Mouse (Mus musculus) naive thymus-derived CD4-positive, alpha-beta T cell, adult 2 months (primary cell): Measurements from ENCODE around the gene Grwd1.

ENCODE experiments used
- DNase-seq: peaks from one replicate; pipeline ENCODE4 v3.0.0-alpha.2; 2011; ENCODE audit warnings: low read depth

The Grwd1 gene

GRCm38 (mm10) chr7:45842950-45843744, 12.4 kb upstream of the Grwd1 start:
- no peak for DNase-seq

DNA sequence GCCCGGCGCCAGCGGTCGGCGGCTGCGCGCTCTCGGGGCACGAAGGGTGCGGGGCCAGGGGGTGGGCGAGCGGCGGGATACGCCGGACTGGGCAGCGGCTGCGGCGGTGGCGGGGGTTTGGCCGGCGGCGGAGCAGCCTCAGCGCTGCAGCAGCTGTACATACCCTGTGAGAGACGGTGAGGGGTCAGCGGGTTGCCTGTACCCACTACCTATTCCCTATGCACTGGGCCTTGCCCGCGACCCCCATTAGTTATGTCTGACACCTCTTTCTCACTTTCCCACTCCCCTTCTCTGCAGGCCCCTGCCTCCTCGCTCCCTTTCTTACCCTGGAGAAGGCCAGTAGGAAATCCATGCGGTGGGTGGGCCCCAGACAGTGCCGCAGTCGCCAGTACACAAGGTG, 3.2 kb upstream of the Grwd1 start:
- DNase-seq = no peak

DNA sequence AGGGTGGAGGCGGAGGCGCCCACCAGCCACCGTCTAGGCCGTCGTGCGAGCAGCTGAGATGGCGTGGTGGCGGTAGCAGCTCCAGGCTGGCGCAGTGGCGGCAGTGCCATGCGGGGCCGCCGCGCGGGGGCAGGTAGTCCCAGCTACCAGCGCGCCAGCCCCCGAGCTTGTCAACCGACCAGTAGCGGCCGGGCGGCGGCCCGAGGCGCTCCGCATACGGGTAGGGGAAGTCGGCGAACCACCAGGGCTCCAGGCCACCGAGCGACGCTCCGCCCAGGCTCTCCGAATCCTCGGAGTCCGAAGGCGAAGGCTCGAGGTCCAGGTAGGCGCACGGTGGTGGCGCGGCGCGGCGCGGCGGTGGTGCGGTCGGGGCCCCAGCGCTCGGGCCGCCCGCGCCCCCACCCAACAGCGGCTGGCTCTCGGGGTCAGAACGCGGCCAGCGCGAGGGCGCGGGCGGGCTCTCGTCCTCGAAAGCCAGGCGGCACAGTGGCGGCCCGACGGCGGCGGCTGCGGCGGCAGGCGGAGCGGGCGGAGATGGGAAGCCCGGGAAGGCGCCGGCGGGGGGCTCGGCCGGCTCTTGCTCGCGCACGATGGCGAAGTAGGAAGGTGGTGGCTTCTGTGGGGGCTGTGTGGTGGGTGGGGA, 2.5 kb upstream of the Grwd1 start:
- DNase-seq = peak; percentile 28

- DNase-seq = no peak
These were observed 1.7 kb upstream of the Grwd1 start for GRCm38 (mm10) chr7:45832428-45832827.

GRCm38 (mm10) chr7:45831128-45831525, 383 bp upstream of the Grwd1 start:
- no peak for DNase-seq

GRCm38 (mm10) chr7:45826631-45827030, 4.1 kb downstream of the Grwd1 start:
- no peak for DNase-seq

DNA sequence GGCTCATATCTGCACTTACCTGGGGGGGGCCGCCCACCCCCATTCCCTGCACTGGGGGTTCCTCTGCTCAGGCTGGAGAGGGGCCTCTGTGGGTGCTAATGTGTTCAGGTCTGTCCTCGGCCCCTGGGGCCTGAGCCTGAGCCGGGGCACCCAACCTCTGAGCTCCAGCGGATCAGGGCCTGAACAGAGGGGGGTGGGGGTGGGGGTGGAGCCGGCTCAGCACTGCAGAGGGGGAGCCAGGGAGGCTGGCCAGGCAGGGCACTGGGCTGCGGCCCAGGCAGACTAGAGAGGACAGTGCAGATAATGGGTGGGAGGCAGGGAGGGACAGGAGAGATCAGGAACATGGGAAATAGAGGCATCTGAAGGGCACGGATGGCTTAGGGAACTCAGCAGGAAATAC, 6.1 kb downstream of the Grwd1 start, which contains the start of gene Kcnj14:
Gene Kcnj14 (minus strand): TSS at position 185 of the 400 bp plus-strand sequence.
- DNase-seq = no peak

- no peak for DNase-seq
These were observed 9.8 kb downstream of the Grwd1 start for GRCm38 (mm10) chr7:45820913-45821312.

GRCm38 (mm10) chr7:45819843-45820242, 10.9 kb downstream of the Grwd1 start:
- DNase-seq = no peak

GRCm38 (mm10) chr7:45815984-45816351, 14.8 kb downstream of the Grwd1 start:
- no peak for DNase-seq

DNA sequence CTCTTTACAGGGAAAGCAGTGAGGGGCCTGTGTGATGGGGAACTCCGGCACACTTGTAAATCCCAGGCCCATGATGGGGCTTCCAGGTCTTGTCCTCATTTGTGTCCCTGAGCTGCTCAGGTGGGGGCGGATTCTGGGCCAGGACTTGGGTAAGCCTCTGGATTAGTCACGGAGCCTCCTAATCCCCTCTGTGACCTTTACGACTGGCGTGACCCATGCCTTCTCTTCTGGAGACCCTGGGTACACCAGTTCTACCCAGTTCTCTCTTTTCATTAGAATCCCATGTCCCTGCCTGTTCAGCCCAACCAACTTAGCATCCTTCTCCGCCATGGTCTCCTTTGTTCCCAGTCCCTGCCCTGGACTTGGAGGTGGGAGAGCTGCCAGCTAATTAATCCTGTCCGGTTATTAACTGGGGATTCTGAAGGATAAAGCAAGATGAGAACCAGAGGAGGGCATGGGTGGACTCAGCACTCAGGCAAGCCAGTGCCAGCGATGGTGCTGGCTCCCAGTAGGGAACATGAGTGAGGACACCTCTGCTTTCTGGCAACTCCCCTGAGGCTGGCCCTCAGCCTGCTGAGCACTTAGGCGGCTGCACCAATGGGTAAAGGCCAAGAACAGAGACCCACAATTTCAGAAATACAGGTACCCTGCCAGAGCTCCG, 15.3 kb downstream of the Grwd1 start:
- no peak for DNase-seq

DNA sequence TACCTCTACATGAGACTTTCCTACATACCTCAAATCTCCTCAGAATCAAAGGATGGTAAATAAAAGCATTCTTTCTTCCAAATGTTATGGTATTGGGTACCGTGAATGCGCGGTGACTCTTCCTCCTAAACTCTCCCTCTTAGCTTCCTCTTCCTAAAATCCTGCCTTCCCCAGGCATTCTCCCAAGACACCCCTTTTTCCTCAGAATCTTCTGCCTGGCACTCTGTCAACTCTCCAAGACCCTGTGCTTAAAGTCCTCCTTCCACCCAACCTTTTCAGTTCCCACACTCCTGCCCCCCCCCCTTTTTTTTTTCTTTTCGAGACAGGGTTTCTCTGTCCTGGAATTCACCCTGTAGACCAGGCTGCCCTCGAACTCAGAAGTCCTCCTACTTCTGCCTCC, 15.9 kb downstream of the Grwd1 start:
- no peak for DNase-seq

DNA sequence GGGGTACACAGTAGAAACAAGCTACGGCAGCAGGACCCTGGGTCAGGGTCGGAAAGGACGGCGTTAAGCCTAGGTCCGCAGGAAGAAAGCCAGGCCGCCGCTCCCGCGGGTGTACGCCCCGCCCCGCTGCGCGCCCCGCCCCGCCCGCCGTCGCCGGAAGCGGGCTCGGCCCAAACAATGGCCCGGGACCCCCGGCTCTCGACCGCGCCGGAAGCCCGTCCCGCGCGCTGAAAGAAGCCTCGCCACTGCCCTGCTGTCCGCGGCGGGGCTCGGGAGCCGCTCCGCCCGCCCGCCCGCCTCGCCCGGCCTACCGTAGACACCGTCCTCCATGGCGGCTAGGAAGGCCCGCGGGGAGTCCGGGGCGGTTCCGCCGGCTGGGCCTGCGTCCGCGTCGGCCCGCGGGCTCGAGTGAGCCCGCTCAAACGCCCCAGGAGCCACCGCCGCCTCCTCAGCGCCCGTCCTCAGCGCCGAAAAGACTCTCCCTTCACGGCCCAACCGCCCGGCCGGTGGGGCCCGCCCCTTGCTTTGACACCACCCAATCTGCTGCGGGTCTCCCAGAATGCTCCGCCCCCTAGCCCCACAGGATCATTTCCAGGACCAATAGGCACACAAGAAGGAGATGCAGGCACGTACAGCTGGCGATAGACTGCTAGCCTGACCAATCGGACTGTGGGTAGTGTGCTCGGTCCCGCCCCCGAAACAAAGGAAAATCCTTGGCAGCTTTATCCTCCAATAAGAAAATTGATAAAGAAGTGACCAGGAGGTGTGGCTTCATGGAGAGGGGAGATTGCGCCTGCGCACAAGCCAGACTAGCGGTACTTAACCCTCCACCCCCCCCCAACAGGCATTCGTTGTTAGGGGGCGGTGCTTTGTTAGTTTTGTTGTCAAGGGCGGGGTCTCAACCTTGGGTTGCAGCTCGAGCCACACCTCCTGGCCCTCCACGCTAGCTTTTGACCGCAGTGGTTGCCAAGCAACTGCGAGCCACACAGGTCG, 16.7 kb downstream of the Grwd1 start, which contains the start of gene Cyth2:
Gene Cyth2 (minus strand): TSS at position 795 of the 993 bp plus-strand sequence.
- DNase-seq = peak; percentile 100

- DNase-seq = no peak
These were observed 17.8 kb downstream of the Grwd1 start for GRCm38 (mm10) chr7:45812921-45813320.

GRCm38 (mm10) chr7:45809276-45810075, 21.3 kb downstream of the Grwd1 start:
- no peak for DNase-seq

GRCm38 (mm10) chr7:45808471-45808870, 22.3 kb downstream of the Grwd1 start:
- no peak for DNase-seq

- no peak for DNase-seq
These were observed 24.8 kb downstream of the Grwd1 start for GRCm38 (mm10) chr7:45805941-45806340.

DNA sequence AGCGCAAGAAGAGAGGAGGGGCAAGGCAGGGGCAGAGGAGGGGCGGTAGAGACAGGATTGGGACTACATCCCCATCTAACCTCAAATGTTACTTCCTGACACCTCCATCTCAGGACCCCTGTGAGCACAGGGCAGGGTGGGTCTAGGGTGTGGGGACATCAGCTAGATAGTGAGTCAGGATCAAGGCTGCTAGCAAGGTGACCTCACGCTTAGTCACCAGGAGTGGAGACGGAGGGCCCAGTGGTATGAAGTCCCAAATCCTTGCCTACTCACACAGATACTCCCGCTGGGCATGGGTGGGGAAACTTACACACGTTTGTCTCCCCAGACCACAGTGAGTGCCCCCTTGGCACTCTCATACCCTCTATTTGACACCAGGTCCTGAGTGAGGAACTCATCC, 28.2 kb downstream of the Grwd1 start:
- DNase-seq = no peak

DNA sequence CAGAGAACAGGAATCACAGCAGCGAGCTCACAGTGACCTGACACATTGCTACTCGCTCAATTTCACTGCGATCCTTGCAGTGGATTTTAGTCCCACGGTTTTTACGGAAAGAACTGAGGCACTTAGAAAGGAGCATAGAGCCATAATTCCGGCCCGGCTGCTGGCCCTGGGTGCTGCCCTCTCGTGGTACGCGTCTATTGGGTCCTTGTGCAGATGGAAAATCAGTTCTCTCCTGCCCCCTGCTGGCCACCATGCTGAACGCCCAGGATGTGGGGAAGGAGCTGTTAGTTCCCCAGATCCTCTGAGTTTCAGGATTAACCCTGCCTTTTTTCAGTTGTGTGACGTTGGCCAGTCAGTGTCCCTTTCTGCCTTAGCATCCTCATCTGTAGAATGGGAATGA, 29.4 kb downstream of the Grwd1 start:
- DNase-seq = peak; percentile 96

DNA sequence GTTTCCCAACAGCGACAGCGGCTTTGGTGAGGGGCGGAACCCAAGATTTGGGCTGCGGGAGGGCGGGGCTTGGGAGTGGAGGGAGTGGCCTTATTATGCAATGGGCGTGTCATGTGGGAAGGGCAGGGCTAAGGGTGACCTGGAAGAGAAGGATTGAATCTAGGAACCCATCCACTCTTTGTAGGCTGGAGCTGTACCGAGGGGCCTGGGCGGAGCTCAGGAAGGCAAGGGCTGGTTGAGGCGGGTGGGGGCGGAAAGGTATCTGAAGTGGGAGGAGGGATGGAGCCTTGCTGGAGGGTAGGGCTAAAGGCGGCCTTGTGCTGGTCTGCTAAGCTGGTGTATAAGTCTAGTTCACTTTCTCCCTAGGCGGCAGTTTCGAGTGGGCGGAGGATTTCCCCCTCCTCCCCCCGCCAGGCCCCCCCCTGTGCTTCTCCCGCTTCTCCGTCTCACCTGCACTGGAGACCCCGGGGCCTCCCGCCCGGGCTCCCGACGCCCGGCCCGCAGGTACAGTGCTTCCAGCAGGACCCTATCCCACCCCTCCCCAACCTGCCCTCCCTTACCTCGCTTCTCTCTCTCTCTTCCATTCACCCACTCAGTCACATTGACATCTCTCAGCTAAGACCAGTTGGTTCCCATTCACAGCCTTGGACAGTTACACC, 30.1 kb downstream of the Grwd1 start:
- DNase-seq = peak; percentile 81
